Mouse (Mus musculus) embryonic facial prominence, embryonic 11.5 days (tissue): ENCODE measurements around the gene Rnasek. TPM values are rescaled to one million over a fixed set of nuclear protein-coding genes. Genes with fewer than 3 reads are reported as not detected.

Source experiments
- ATAC-seq: fragments of 200-750 bp; cut with Nextera tagmentation; replicated peaks from 2 replicates; pipeline ENCODE4 v1.8.0; 2017; ENCODE audit warnings: low read depth; ENCODE audit not compliant: insufficient number of reproducible peaks, low FRiP score, low TSS enrichment
- DNase-seq: peaks from one replicate; pipeline ENCODE4 v3.0.0-alpha.2; 2015; ENCODE audit warnings: low spot score
- H3K27ac ChIP-seq: fragments of 300-500 bp; sonication (generic); replicated peaks from 2 replicates; pipeline ENCODE4 v1.5.1; 2014; ENCODE audit warnings: mild to moderate bottlenecking, low read depth, low read length, control low read depth
- H3K27me3 ChIP-seq: fragments of 300-500 bp; sonication (generic); 2 replicates; pipeline ENCODE4 v1.6.1; 2014; ENCODE audit warnings: mild to moderate bottlenecking, low read length, moderate library complexity, mixed read lengths; ENCODE audit not compliant: control insufficient read depth, insufficient read depth
- H3K36me3 ChIP-seq: fragments of 300-500 bp; sonication (generic); replicated peaks from 2 replicates; pipeline ENCODE4 v1.6.1; 2014; ENCODE audit warnings: low read depth, mild to moderate bottlenecking, low read length, moderate library complexity, mixed read lengths; ENCODE audit not compliant: control insufficient read depth, insufficient read depth
- H3K4me1 ChIP-seq: fragments of 300-500 bp; sonication (generic); 2 replicates; pipeline ENCODE4 v1.6.1; 2014; ENCODE audit warnings: low read length, mixed read lengths; ENCODE audit not compliant: control insufficient read depth, insufficient read depth
- H3K4me2 ChIP-seq: fragments of 300-500 bp; sonication (generic); 2 replicates; pipeline ENCODE4 v1.6.1; 2014; ENCODE audit warnings: low read depth, mild to moderate bottlenecking, control low read depth, low read length, moderate library complexity
- H3K4me3 ChIP-seq: fragments of 300-500 bp; sonication (generic); 2 replicates; pipeline ENCODE4 v1.5.1; 2014; ENCODE audit warnings: low read depth, low read length, control low read depth
- H3K9ac ChIP-seq: fragments of 300-500 bp; sonication (generic); replicated peaks from 2 replicates; pipeline ENCODE4 v1.6.1; 2014; ENCODE audit warnings: mild to moderate bottlenecking, control low read depth, low read length
- H3K9me3 ChIP-seq: fragments of 300-500 bp; sonication (generic); replicated peaks from 2 replicates; pipeline ENCODE4 v1.6.1; 2016; ENCODE audit warnings: mild to moderate bottlenecking, low read length, inconsistent platforms, mixed read lengths; ENCODE audit not compliant: control insufficient read depth
- WGBS: fragments of 180-500 bp; shearing (Covaris S2); extraction: QIAGEN DNeasy Blood & Tissue Kit; methylation state at CpG from one replicate; pipeline ENCODE4 v1.1.7; 2014; 5-methylcytosine and 5-hydroxymethylcytosine counted together
- polyA plus RNA-seq: library from polyadenylated mRNA; unstranded; fragments of >200 nt; fragmentation: Nextera tagmentation; extraction: Ambion mirVana; gene quantifications from 2 replicates; pipeline ENCODE4 v1.2.1, GENCODE M21; 2014

Rnasek gene
- polyA plus RNA-seq, 1 experiment from 2014 or later: 103 TPM

DNA sequence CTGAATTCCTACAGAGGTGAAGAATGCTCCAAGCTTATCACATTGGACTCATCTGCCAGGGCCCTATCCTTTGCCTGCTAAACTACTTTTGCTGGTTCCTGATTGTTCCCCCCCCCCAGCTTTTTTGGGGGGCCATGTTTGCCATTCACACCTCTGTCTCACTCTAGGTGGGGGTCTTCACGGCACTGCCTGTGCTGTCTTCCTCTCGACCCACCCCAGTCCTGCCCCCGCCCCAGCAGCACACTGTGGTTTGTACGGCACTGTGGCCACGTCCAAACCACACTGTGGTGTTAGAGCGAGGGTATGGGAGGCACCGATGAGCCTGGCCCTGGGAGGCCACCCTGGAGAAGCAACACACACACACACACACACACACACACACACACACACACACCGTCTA is 5.1 kb downstream of the Rnasek start:
- no peak overlapping the region for H3K9ac ChIP-seq
- DNase-seq (no peak), ATAC-seq (no peak)
- H3K4me1 ChIP-seq: no peaks in the 10 kb centered on the region; the same call in none of the 2 replicates
- WGBS: 90% methylated on average over 8 of the region's 8 CpGs
- no peak overlapping the region for H3K27ac ChIP-seq
- H3K4me2 ChIP-seq: no peak overlapping the region
- H3K9me3 ChIP-seq: no peaks in the 10 kb centered on the region
- no peaks in the 10 kb centered on the region for H3K36me3 ChIP-seq
- peaks cover 8% of the 10 kb centered on the region for H3K27me3 ChIP-seq
- no peak overlapping the region for H3K4me3 ChIP-seq

DNA sequence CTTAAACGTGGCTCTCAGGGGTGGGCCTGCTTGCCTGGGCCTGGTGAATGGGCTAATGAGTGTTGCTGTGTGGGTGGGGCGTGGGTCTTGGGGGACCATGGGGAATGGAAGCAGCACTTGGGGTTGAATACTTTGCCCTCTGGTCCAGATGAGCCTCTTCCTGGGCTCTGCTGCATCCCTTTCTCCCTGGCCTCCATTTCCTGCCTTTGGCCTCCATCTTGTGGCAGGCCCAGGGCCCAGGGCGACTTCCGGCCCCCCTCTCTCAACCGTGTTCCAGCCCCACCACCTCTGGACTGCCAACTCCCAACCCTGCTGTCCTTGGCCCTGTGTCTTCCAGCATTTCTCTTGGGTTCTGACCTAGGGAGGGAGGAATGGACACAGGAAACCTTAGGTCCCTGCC is 5.6 kb downstream of the Rnasek start:
- H3K36me3 ChIP-seq: no peaks in the 10 kb centered on the region
- ATAC-seq (no peak), DNase-seq (no peak)
- no peak overlapping the region for H3K4me3 ChIP-seq
- peaks cover 13% of the 10 kb centered on the region for H3K27me3 ChIP-seq
- WGBS: 48% methylated on average over 5 of the region's 5 CpGs
- no peaks in the 10 kb centered on the region; the same call in none of the 2 replicates for H3K4me1 ChIP-seq
- no peak overlapping the region for H3K9ac ChIP-seq
- H3K27ac ChIP-seq: no peak overlapping the region
- H3K4me2 ChIP-seq: no peak overlapping the region
- no peaks in the 10 kb centered on the region for H3K9me3 ChIP-seq

DNA sequence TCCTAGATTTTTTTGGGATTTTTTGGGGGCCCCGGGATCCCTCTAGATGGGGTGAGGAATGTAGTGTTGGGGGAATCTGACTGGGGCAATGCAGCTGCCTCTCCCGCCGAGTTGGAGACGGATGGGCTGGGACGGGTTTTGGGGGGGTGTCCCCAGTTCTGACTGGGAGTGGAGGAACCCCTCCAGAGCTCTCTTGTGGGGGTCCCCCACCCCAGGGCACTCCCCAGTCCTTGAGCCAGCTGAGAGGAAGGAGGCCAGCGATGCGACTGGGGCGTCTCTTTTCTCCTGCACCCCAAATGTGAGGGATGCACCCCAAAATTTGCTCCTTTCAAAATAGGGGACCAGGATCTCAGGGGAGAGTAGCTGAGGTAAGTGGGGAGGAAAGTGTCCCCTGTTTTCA is 6.6 kb downstream of the Rnasek start:
- Histone ChIP-seq H3K27ac (no peak overlapping the region), H3K9ac (peak overlapping the region; percentile 70), H3K9me3 (no peaks in the 10 kb centered on the region), H3K36me3 (no peaks in the 10 kb centered on the region), H3K4me2 (peak overlapping the region; percentile 52), H3K4me1 (no peaks in the 10 kb centered on the region; the same call in 1 of the 2 replicates), H3K4me3 (no peak overlapping the region; the same call in 1 of the 2 replicates), H3K27me3 (peaks cover 23% of the 10 kb centered on the region)
- 33% methylated on average over 8 of the region's 8 CpGs for WGBS
- ATAC-seq: no peak
- no peak for DNase-seq

DNA sequence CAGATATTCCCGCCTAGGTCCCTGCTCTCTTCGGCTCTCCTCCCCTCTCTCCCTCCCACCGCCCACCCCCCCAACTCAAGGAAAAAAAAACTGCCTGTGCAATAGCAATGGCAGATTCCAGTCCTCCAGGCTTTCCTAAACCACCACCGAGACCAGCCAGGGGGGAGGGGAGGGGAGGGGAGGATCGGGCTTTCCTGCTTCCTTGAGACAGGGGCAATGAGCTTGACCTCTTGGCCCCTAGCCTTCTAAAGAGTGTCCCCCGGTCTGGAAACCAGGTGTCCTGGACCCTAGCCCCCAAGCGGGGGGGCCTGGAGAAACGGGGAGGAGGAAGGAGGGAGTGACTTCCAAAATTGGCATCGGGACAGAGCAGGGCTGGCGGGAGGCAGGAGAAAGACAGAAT is 7.1 kb downstream of the Rnasek start:
- Histone ChIP-seq H3K36me3 (no peaks in the 10 kb centered on the region), H3K4me3 (peak overlapping the region; percentile 31), H3K27ac (0 out of 2 replicates have a peak overlapping the region, but pooled peaks have one; percentile 13), H3K9ac (peak overlapping the region; percentile 70), H3K27me3 (peaks cover 28% of the 10 kb centered on the region), H3K9me3 (no peaks in the 10 kb centered on the region), H3K4me2 (peak overlapping the region; percentile 52), H3K4me1 (no peaks in the 10 kb centered on the region; the same call in 1 of the 2 replicates)
- ATAC-seq (no peak), DNase-seq (peak; percentile 78)
- WGBS: 7% methylated on average over 7 of the region's 10 CpGs

DNA sequence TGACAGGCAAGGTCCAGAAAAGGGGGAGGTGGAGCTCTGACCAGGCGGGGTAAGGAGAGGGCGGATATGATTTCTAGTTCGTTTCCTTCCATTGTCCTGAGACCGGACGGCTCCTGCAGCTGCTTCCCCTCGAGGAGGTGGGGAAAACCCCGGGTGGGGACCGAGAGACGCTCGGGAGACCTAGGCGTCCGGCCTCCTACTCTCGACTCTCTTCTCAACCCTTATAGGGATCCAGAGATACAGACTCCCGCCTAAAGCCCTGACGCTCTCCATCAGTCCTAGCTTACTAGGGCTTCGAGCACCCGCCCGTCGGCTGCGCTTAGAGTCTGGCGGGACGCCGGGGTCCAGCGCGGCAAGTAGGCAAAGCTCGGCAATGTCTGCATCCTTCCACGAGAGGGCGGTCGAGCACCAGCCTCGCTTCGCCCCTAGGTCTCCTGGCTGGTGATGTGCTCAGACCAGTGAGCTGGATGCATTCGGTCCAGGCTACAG is 9.4 kb downstream of the Rnasek start:
- H3K36me3 ChIP-seq: no peaks in the 10 kb centered on the region
- ATAC-seq (peak; percentile 41; the same call in 1 of the 2 replicates), DNase-seq (peak; percentile 93)
- H3K9me3 ChIP-seq: no peaks in the 10 kb centered on the region
- peak overlapping the region; percentile 43 for H3K4me2 ChIP-seq
- WGBS: 3% methylated on average over 32 of the region's 32 CpGs
- H3K27me3 ChIP-seq: peaks cover 49% of the 10 kb centered on the region
- H3K27ac ChIP-seq: no peak overlapping the region
- peak overlapping the region; percentile 9; the same call in 1 of the 2 replicates for H3K4me3 ChIP-seq
- no peaks in the 10 kb centered on the region; the same call in 1 of the 2 replicates for H3K4me1 ChIP-seq
- H3K9ac ChIP-seq: 0 out of 2 replicates have a peak overlapping the region, but pooled peaks have one; percentile 32

DNA sequence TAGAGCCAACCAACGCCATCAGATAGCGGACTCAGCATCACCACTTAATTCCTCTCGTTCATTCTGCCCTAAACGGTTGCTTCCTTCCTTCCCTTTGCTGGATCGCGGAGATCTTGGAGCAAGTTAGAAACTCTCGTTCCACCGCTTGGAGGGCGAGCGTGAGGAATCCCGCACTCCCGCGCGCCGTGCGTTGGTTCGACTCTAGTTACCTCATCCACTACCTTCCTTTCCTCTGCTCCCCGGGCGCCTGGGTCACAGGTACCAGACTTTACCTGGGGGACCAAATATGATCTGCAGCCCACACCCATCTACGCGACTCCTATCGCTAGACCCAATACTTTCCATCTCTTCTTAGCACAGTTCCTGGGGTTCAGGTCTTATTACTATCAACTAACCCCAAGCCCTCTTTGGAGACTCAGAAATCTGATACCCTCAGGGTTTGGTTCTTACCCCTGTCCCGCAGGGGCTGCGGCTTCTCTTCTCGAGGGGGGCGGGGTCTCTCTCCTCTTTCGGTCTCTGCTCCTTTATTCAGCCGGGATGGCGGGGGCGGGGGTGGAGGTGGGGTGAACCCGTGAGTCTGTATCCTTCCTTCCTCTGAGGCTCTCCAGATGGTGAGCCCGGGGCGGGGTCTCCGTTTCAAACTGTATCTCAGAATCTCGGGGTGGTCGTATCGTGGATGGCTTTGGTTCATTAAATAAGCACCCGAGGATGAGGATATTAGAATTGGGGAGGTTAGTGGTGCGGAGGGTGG is 10.2 kb downstream of the Rnasek start, which contains the start of gene Bcl6b:
TSS of gene Bcl6b (minus strand) at position 539 of the 751 bp plus-strand sequence.
- no peak for DNase-seq

DNA sequence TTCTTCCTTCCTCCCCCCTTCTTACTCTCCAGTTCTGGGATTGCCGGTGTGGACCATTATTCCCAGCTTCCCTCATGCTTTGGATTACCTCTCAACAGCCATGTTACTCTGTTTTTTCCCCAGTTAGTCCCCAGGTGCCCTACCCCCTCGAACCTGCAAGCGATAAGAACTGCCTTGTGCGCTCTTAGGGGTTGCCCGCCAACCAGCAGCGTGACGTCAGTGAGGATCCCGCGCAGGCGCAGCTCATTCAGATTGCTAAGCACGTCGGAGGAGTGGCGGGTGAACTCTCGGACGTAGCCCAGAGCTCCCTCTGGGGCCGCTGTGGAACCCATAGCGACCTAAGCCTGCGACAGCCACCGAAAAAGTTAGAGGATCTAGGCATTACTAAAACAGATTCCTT is 10.8 kb downstream of the Rnasek start:
- Histone ChIP-seq H3K4me1 (no peaks in the 10 kb centered on the region; the same call in 1 of the 2 replicates), H3K27me3 (peaks cover 54% of the 10 kb centered on the region), H3K27ac (no peak overlapping the region), H3K9me3 (no peaks in the 10 kb centered on the region), H3K36me3 (no peaks in the 10 kb centered on the region), H3K4me3 (peak overlapping the region; percentile 24), H3K9ac (peak overlapping the region; percentile 32; the same call in 1 of the 2 replicates), H3K4me2 (peak overlapping the region; percentile 49)
- WGBS: under 1% methylated on average over 19 of the region's 19 CpGs
- ATAC-seq (no peak), DNase-seq (peak; percentile 82)

More for the DNA sequence above, 10.2 kb downstream of the Rnasek start, which contains the start of gene Bcl6b:
- Histone ChIP-seq H3K27ac (no peak within 1 kb of the TSS), H3K9ac (peak within 1 kb of the TSS; percentile 32; the same call in 1 of the 2 replicates), H3K4me2 (peak within 1 kb of the TSS; percentile 49), H3K9me3 (no peaks in the 10 kb centered on the region), H3K27me3 (peaks cover 54% of the 10 kb centered on the region), H3K36me3 (no peaks in the 10 kb centered on the region), H3K4me3 (peak within 1 kb of the TSS; percentile 24), H3K4me1 (no peaks in the 10 kb centered on the region; the same call in 1 of the 2 replicates)
- ATAC-seq: no peak
- 2% methylated on average over 38 of the region's 39 CpGs for WGBS
